Mouse (Mus musculus) lung, embryonic 14.5 days (tissue): Measurements from ENCODE around the gene Tesk2. TPM values are rescaled to one million over a fixed set of nuclear protein-coding genes. Genes with fewer than 3 reads are reported as not detected.
"Not testable (repeated sequence)": the region's sequence is repeated elsewhere in the genome, so short reads cannot be mapped to it uniquely, and the experiment has no call there.

ENCODE experiments used
- ATAC-seq: fragments of 200-750 bp; cut with Nextera tagmentation; 2 replicates; pipeline ENCODE4 v1.8.0; 2017; ENCODE audit warnings: mild to moderate bottlenecking, moderate TSS enrichment, moderate library complexity; ENCODE audit not compliant: insufficient read depth
- DNase-seq: peaks from one replicate; pipeline ENCODE4 v3.0.0-alpha.2; 2015
- H3K27ac ChIP-seq: fragments of 300-500 bp; sonication (generic); 2 replicates; pipeline ENCODE4 v1.5.1; 2014; ENCODE audit warnings: low read depth, mild to moderate bottlenecking, moderate library complexity
- H3K27me3 ChIP-seq: fragments of 300-500 bp; sonication (generic); 2 replicates; pipeline ENCODE4 v1.6.1; 2014; ENCODE audit warnings: low read length, control low read depth; ENCODE audit not compliant: insufficient read depth
- H3K36me3 ChIP-seq: fragments of 300-500 bp; sonication (generic); 2 replicates; pipeline ENCODE4 v1.6.1; 2014; ENCODE audit warnings: control low read depth; ENCODE audit not compliant: insufficient read depth
- H3K4me1 ChIP-seq: fragments of 300-500 bp; sonication (generic); 2 replicates; pipeline ENCODE4 v1.6.1; 2014; ENCODE audit warnings: antibody characterized with exemption, control low read depth; ENCODE audit not compliant: insufficient read depth
- H3K4me2 ChIP-seq: fragments of 300-500 bp; sonication (generic); 2 replicates; pipeline ENCODE4 v1.6.1; 2014; ENCODE audit warnings: mild to moderate bottlenecking
- H3K4me3 ChIP-seq: fragments of 300-500 bp; sonication (generic); 2 replicates; pipeline ENCODE4 v1.5.1; 2014; ENCODE audit warnings: low read depth, low read length
- H3K9ac ChIP-seq: fragments of 300-500 bp; sonication (generic); 2 replicates; pipeline ENCODE4 v1.6.1; 2014
- H3K9me3 ChIP-seq: fragments of 300-500 bp; sonication (generic); 2 replicates; pipeline ENCODE4 v1.6.1; 2016; ENCODE audit warnings: low read depth, low read length, control low read depth
- CTCF ChIP-seq: IDR thresholded peaks from 2 replicates; pipeline ENCODE4 v1.5.1; 2016; ENCODE audit warnings: antibody characterized with exemption, low read depth
- WGBS: fragments of 180-500 bp; shearing (Covaris S2); extraction: QIAGEN DNeasy Blood & Tissue Kit; methylation state at CpG from one replicate; pipeline ENCODE4 v1.1.7; 2014; 5-methylcytosine and 5-hydroxymethylcytosine counted together
- polyA plus RNA-seq: library from polyadenylated mRNA; unstranded; fragments of >200 nt; fragmentation: Nextera tagmentation; extraction: Ambion mirVana; gene quantifications from 2 replicates; pipeline ENCODE4 v1.2.1, GENCODE M21; 2014

Gene Tesk2
- polyA plus RNA-seq, 1 experiment from 2014 or later: 6.6 TPM

DNA sequence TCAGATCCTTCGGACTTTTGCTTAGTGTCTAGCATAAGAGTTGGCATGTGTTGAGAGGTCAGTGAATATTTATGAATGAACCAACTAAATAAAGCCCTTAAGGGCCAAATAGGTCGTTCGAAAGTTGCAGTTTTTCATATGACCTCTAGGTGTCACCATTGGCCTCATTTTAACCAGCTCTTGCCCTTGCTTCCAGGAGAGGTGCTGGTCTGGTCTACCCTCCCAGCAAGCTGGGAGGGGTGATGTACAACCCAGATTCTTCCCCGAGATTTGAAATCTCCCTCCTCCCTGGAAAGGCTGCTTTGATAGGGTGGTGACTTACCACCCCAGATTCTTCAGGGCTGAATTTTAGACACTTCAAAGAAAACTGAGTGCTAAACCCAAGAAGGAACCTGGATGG lies 107.1 kb downstream of the Tesk2 start:
- no peak overlapping the region for H3K27ac ChIP-seq
- H3K4me1 ChIP-seq: peaks cover 4% of the 10 kb centered on the region; the same call in 1 of the 2 replicates
- peak; percentile 79 for TF ChIP-seq CTCF
- H3K27me3 ChIP-seq: no peaks in the 10 kb centered on the region
- no peak overlapping the region for H3K4me3 ChIP-seq
- no peak overlapping the region for H3K9ac ChIP-seq
- DNase-seq (peak; percentile 91), ATAC-seq (peak; percentile 47; the same call in 1 of the 2 replicates)
- H3K36me3 ChIP-seq: no peaks in the 10 kb centered on the region
- H3K9me3 ChIP-seq: no peaks in the 10 kb centered on the region
- WGBS: 2% methylated on average over 4 of the region's 4 CpGs
- no peak overlapping the region for H3K4me2 ChIP-seq

DNA sequence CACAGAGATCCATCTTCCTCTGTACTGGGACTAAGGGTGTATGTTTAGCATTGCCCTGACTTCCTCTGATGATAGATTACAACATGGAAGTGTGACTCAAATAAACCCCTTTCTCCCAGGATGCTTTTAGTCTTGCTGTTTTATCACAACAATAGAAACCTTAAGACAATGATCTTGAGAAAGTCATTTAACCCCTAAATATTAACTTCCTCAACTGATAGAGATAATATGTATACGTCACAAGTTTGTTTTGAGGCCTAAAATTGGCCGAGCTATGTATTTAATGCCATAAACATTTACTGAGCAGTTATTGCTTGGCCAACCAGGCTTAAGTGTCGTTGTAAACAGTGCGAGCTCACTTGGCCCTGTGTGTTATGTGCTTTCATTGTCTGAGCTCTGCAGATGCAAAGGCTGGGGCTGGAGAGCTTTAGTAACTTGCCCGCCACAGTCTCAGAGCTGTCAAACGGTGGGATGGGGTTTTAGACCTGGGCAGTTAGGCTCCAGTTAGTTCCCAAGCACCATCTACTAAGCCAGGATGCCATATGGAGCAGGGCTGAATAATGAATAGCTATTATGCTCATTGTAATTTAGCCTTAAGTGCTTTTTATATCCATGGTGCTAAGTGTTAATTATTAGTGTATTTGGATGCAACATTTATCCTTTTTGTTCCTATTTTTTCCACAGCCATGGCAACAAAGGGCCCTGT lies 108.8 kb downstream of the Tesk2 start:
- Histone ChIP-seq H3K27me3 (no peaks in the 10 kb centered on the region), H3K27ac (no peak overlapping the region)
- no peak for ATAC-seq

DNA sequence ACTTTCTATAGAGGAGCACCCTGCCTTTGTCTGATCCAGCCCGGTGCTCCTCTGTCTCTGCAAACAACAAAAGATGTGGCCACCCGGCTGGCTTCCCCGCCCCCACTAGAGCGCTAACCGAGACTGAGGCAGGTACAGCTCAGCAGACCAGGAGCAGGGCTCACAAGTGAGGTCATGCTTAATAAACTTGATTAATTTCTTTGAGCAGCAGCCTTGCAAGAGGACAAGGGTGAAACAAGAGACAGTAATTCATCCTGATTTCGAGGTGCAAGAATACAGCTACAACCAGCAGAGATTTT lies 109.3 kb downstream of the Tesk2 start:
- WGBS: 29% methylated on average over 6 of the region's 6 CpGs
- Histone ChIP-seq H3K27ac (no peak overlapping the region), H3K4me3 (no peak overlapping the region), H3K9me3 (no peaks in the 10 kb centered on the region), H3K4me1 (peaks cover 3% of the 10 kb centered on the region; the same call in 1 of the 2 replicates), H3K4me2 (no peak overlapping the region), H3K27me3 (no peaks in the 10 kb centered on the region), H3K36me3 (no peaks in the 10 kb centered on the region), H3K9ac (no peak overlapping the region)
- ATAC-seq: no peak
- no peak for DNase-seq
- TF ChIP-seq CTCF: no peak

More for the DNA sequence above, 108.8 kb downstream of the Tesk2 start:
- TF ChIP-seq CTCF: no peak
- WGBS: 44% methylated on average over 6 of the region's 6 CpGs
- H3K9ac ChIP-seq: no peak overlapping the region
- peak; percentile 7 for DNase-seq
- peaks cover 4% of the 10 kb centered on the region; the same call in 1 of the 2 replicates for H3K4me1 ChIP-seq
- H3K9me3 ChIP-seq: no peaks in the 10 kb centered on the region
- H3K36me3 ChIP-seq: no peaks in the 10 kb centered on the region
- H3K4me3 ChIP-seq: no peak overlapping the region
- no peak overlapping the region for H3K4me2 ChIP-seq

DNA sequence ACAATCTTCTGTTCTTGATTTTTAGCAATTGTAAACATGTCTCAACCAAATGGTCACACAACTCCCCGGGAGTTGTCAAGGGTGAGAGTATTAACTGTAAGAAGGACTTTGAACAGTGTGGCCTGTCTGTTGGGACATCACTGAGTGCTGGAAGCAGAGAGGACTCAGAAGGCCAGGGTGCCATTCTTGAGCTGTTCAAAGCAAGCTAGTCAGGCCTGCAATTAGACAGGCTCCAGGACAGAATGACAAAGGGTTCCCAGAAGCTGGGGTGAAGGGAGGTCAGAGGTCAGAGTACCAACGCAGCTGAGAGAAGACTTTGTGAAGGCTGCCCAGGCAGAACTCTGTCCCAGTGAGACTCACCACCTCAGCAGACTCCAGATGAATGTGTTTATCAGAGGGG lies 118.3 kb downstream of the Tesk2 start:
- Histone ChIP-seq H3K9me3 (no peaks in the 10 kb centered on the region), H3K4me2 (no peak overlapping the region), H3K27ac (no peak overlapping the region), H3K4me1 (no peaks in the 10 kb centered on the region), H3K9ac (no peak overlapping the region), H3K27me3 (peaks cover 11% of the 10 kb centered on the region; the same call in 1 of the 2 replicates), H3K4me3 (no peak overlapping the region), H3K36me3 (no peaks in the 10 kb centered on the region)
- DNase-seq (no peak), ATAC-seq (no peak)
- 20% methylated on average over 2 of the region's 2 CpGs for WGBS
- TF ChIP-seq CTCF: no peak

DNA sequence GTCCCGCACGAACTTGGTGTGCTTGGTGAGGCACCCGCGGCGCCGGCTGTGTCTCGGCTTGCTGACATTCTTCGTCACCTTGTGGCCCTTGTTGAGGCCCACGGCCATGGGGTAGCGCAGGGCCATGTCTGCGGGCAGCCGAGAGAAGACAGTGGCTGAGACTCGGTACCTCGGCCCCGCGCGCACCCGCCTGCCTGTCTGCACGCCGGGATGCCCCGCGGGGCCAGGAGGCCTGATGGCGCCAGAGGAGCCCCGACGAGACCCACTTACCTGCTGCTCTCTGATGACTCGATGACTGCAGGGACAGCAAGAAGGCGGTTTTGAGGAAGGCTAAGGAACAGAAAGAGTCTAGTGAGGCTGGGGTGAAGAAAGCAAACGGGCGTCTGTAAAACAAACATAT lies 119.3 kb downstream of the Tesk2 start:
- ATAC-seq, H3K36me3 ChIP-seq, DNase-seq, H3K4me3 ChIP-seq, H3K9ac ChIP-seq, H3K4me1 ChIP-seq, H3K9me3 ChIP-seq, H3K27ac ChIP-seq: not testable (repeated sequence)
- Histone ChIP-seq H3K27me3 (peaks cover 11% of the 10 kb centered on the region; the same call in 1 of the 2 replicates), H3K4me2 (peak overlapping the region; percentile 35; the same call in 1 of the 2 replicates)
- WGBS: 8% methylated on average over 19 of the region's 29 CpGs

DNA sequence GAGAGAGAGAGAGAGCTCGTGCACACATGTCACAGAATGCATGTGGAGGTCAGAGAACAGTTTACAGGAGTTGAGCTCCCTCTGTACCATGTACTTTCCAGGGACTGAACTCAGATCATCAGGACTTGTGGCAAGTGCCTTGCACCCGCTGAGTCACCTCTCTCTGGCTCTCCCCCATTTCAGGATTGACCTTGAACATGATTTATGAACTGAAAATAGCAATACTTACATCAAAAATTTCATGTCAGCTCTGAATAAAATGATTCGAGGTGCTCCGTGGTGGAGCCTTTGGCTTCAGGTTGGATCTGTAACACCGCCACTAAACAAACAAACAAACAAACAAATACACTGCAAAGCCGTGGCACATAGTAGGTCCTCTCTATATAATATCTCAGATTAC lies 120.1 kb downstream of the Tesk2 start:
- Histone ChIP-seq H3K4me3 (no peak overlapping the region), H3K4me2 (no peak overlapping the region), H3K9ac (no peak overlapping the region), H3K9me3 (no peaks in the 10 kb centered on the region), H3K36me3 (no peaks in the 10 kb centered on the region), H3K27ac (no peak overlapping the region), H3K27me3 (peaks cover 11% of the 10 kb centered on the region; the same call in 1 of the 2 replicates), H3K4me1 (no peaks in the 10 kb centered on the region)
- DNase-seq: no peak
- no peak for ATAC-seq
- no peak for TF ChIP-seq CTCF
- WGBS: 70% methylated on average over 6 of the region's 6 CpGs

DNA sequence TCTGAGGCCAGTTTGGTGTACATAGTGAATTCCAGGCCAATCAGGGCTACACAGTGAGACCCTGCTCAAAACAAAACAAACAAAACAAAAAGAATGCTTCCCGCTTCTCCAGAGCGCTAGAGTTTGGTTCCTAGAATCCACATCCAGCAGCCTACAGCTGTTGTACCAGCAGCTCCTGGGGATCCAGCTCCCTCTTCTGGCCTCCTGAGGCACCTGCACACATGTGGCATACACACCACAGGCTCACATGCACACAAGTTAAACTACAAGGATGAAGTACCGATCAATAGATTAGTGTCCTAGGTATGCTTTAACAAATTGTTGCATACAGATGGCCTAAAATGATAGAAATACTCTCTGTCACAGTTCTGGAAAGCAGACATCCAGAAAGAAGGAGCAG lies 123.6 kb downstream of the Tesk2 start:
- no peak overlapping the region for H3K27ac ChIP-seq
- H3K9me3 ChIP-seq: no peaks in the 10 kb centered on the region
- H3K27me3 ChIP-seq: peaks cover 6% of the 10 kb centered on the region; the same call in 1 of the 2 replicates
- H3K36me3 ChIP-seq: no peaks in the 10 kb centered on the region
- no peak for DNase-seq
- 95% methylated on average over 3 of the region's 3 CpGs for WGBS
- no peak for ATAC-seq
- no peak overlapping the region for H3K4me2 ChIP-seq
- no peak overlapping the region for H3K4me3 ChIP-seq
- H3K4me1 ChIP-seq: no peaks in the 10 kb centered on the region
- TF ChIP-seq CTCF: no peak
- H3K9ac ChIP-seq: no peak overlapping the region
